Mouse (Mus musculus): ENCODE measurements at regions not wholly inside any gene's neighbourhood (a gene's known extent, or its start where the extent isn't known, plus 50 kb on each side); places are given as distances from the start of the nearest gene placed in this dataset.

DNA sequence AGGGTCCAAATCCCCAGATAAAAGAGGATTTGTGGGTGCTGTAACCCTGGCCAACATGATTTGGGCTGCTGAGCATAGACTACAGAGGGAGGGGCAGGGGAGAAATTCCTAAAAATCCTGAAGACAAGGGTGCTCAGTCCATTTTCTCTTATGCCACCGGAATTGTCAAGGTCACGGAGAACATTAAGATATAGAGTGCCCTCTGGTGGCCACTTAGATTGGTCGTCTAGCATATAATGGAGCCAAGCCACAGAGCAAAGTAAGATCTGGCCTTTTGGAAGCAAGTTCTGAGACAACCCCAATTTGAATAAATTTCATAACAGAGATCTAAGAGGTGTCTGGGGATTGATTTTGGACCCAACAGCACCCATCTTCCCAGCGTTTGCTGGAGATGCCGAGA lies 250.0 kb downstream of the Prr32 start:
- peak; percentile 40 for DNase-seq (ENCODE audit: low spot score)

Data from testis, postnatal 10 days (tissue).